Mouse (Mus musculus): ENCODE results near the gene Abca14.
A peak's percentile ranks its signal among the peaks of the same experiment; 100 is the strongest.

Gene Abca14

GRCm38 (mm10) chr7:120203789-120204188 is at the start of gene Abca14:
Gene Abca14 (plus strand): TSS chr7:120203961.
- peak; percentile 91 for DNase-seq

- DNase-seq = no peak
Observed at GRCm38 (mm10) chr7:120156841-120157409, 46.8 kb upstream of the Abca14 start.

- no peak for DNase-seq
Observed at GRCm38 (mm10) chr7:120157575-120158061, 46.1 kb upstream of the Abca14 start.

- DNase-seq = no peak
Observed at GRCm38 (mm10) chr7:120158121-120158613, 45.6 kb upstream of the Abca14 start.

GRCm38 (mm10) chr7:120163581-120164251 is 40.0 kb upstream of the Abca14 start:
- DNase-seq = no peak

GRCm38 (mm10) chr7:120172188-120172700 is 31.5 kb upstream of the Abca14 start:
- DNase-seq = no peak

GRCm38 (mm10) chr7:120173603-120174244 is 30.0 kb upstream of the Abca14 start, which contains the start of gene Anks4b:
Gene Anks4b (plus strand): TSS chr7:120173858.
- no peak for DNase-seq

GRCm38 (mm10) chr7:120174723-120175504 is 28.8 kb upstream of the Abca14 start:
- no peak for DNase-seq

GRCm38 (mm10) chr7:120177611-120178010 is 26.1 kb upstream of the Abca14 start:
- DNase-seq = no peak

- no peak for DNase-seq
Observed at GRCm38 (mm10) chr7:120178935-120179334, 24.8 kb upstream of the Abca14 start.

- DNase-seq = no peak
Observed at GRCm38 (mm10) chr7:120180547-120180946, 23.2 kb upstream of the Abca14 start.

GRCm38 (mm10) chr7:120181401-120182230 is 22.1 kb upstream of the Abca14 start:
- DNase-seq = no peak

GRCm38 (mm10) chr7:120182891-120183290 is 20.9 kb upstream of the Abca14 start:
- no peak for DNase-seq

GRCm38 (mm10) chr7:120188946-120189345 is 14.8 kb upstream of the Abca14 start:
- no peak for DNase-seq

- DNase-seq = no peak
Observed at GRCm38 (mm10) chr7:120189369-120190149, 14.2 kb upstream of the Abca14 start.

- DNase-seq = no peak
Observed at GRCm38 (mm10) chr7:120190150-120190665, 13.6 kb upstream of the Abca14 start.

GRCm38 (mm10) chr7:120192207-120192606 is 11.6 kb upstream of the Abca14 start:
- DNase-seq = no peak

GRCm38 (mm10) chr7:120192816-120193215 is 10.9 kb upstream of the Abca14 start:
- no peak for DNase-seq

- DNase-seq = no peak
Observed at GRCm38 (mm10) chr7:120195207-120195606, 8.6 kb upstream of the Abca14 start.

GRCm38 (mm10) chr7:120201231-120201744 is 2.5 kb upstream of the Abca14 start:
- peak; percentile 32 for DNase-seq

Data from lung, postnatal 10 days (tissue).